Mouse (Mus musculus): ENCODE results near the gene 4931428F04Rik.
A peak's percentile ranks its signal among the peaks of the same experiment; 100 is the strongest.

DNA sequence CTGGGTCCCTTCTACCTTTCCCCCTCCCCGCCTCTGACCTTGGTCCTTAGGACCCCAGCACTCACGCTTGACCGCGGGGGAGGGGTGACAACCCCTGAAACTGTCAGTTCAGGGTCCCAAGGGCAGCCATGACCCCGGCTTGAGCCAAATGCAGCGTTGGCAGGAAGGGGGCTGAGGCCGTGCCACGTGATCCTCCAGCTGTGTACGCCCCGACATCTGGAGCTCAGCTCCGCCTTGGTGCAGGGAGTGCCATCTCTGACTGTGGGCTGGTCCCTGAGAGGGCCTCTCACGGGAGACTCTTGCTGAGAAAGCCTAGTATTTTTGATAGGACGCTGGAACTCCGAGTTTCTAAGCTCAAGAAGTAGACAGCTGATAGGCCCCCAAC, 34.7 kb downstream of the 4931428F04Rik start, which contains the start of gene B3gnt9:
- no peak for TF ChIP-seq FOSL1 (IDR thresholded peaks at IDR 0.05; ENCODE audit: insufficient read depth, low read length, poor library complexity, severe bottlenecking)
- TF ChIP-seq CTCF (IDR thresholded peaks at IDR 0.05; ENCODE audit: control insufficient read depth, insufficient read depth, insufficient read length) = no peak
- peak; percentile 92 for TF ChIP-seq USF1 (IDR thresholded peaks at IDR 0.05; ENCODE audit: low read depth)
- TF ChIP-seq MYOD1 (IDR thresholded peaks at IDR 0.05; ENCODE audit: control insufficient read depth, insufficient read length, low read depth) = peak; percentile 29

Data from C2C12 (cell line).